Mouse (Mus musculus): ENCODE data around the gene Lmln.

GRCm38 (mm10) chr16:33023750-33024149, 38.6 kb upstream of the Lmln start:
- TF ChIP-seq CTCF (IDR thresholded peaks at IDR 0.05; ENCODE audit: control insufficient read depth, insufficient read depth, low read length) (peak; percentile 99), POLR2A (IDR thresholded peaks at IDR 0.05; ENCODE audit: borderline replicate concordance, control insufficient read depth, low read depth, low read length) (no peak)

Data from bone marrow, adult 2 months (tissue).